20 mouse cellular contexts compared by ENCODE assay signal in the genomic region with DNA sequence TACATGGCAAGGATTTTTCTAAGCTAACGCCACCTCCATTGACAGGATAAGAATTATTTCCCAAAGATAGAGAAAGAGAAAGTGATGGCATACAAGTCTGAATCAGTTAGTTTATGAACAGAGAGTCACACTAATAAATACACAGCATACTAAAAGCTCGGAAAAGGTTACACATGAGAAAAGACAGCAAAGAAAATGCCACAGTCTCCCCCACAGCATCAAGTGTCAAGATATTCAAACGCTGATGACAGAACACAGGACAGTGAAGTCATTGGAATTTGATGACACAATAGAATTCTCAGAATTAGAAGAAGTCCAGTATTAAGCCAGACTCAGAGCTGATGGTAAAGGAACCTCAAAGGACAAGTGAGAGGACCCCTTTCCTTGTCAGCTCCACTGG. TPM values are rescaled to one million over a fixed set of nuclear protein-coding genes. Genes with fewer than 3 reads are reported as not detected.
A peak's percentile ranks its signal among the peaks of the same experiment; 100 is the strongest.
DNase-seq lines count a peak whose midpoint lies in the region; TF ChIP-seq lines count a peak whose summit lies in the region.
"Had no signal": no experiment of that assay in that cellular context is flagged by ENCODE, and none has a peak within 500 bp of the region (broad histone marks: within the 10 kb centered on the region; RNA-seq: fewer than 3 reads in every experiment).

A gene (plus strand): TSS at position 301 of the 400 bp plus-strand sequence.

- DNase-seq in testis, postnatal 10 days (ENCODE audit: low spot score): no peak
- DNase-seq: adrenal gland, adult 2 months; adrenal gland, adult 8-10 months; adrenal gland, postnatal 10 days; adrenal gland, postnatal 14 days; adrenal gland, postnatal 25 days; adrenal gland, postnatal 36 days; B cell, adult 2 months; cerebellum, adult 11 months; cerebellum, adult 11-12 months; cerebellum, adult 18-20 months; cerebellum, adult 2 months had no signal

- TF ChIP-seq POLR2A in testis, adult 2 months (IDR thresholded peaks at IDR 0.05; ENCODE audit: control insufficient read depth, low read depth, low read length): no peak

- H3K4me3 ChIP-seq in testis, adult 2 months (ENCODE audit: control insufficient read depth, low read depth, low read length): peak within 1 kb of the TSS; percentile 62

- no peaks in the 10 kb centered on the region for H3K4me1 ChIP-seq in testis, adult 2 months (ENCODE audit: control insufficient read depth, insufficient read depth, low read length)

- H3K27ac ChIP-seq in testis, adult 2 months (ENCODE audit: control insufficient read depth, insufficient read depth, low read depth, low read length): peak within 1 kb of the TSS; percentile 49

- no peak for TF ChIP-seq CTCF in testis, adult 2 months (IDR thresholded peaks at IDR 0.05; ENCODE audit: control insufficient read depth, insufficient read depth, insufficient replicate concordance, low read depth, low read length)

- no peaks in the 10 kb centered on the region for H3K27me3 ChIP-seq in testis, adult 2 months (ENCODE audit: control insufficient read depth, insufficient read depth, low read length)
- H3K27me3 ChIP-seq: CH12.LX had no signal

- no peaks in the 10 kb centered on the region for H3K36me3 ChIP-seq in testis, adult 2 months (ENCODE audit: control insufficient read depth, insufficient read depth, low read length)
- H3K36me3 ChIP-seq: G1E had no signal

RNA-seq across cellular contexts. Expression of the gene that starts here (rescaled TPM):
- 11.4 and 23.3 TPM in 2 replicates for polyA plus RNA-seq in testis, adult 2 months (2012; rRNA removed)
- polyA plus RNA-seq: activated CD4-positive, CD25-positive, alpha-beta regulatory T cell, adult 4 months; adrenal gland, adult 2 months; brain, embryonic 14.5 days; C2C12; CD4-positive, CD25-positive, alpha-beta regulatory T cell, adult 4 months; cerebellum, adult 2 months; G1E; Patski had no signal
